Mouse (Mus musculus) megakaryocyte, embryonic 14.5 days (primary cell): ENCODE data around the gene Glis2.

Source experiments
- FLI1 ChIP-seq: IDR thresholded peaks from 2 replicates; pipeline ENCODE4 v1.6.1; 2012; ENCODE audit warnings: low read length, inconsistent platforms, mixed read lengths
- GATA1 ChIP-seq: IDR thresholded peaks from 3 replicates; pipeline ENCODE4 v1.6.1; 2012; ENCODE audit warnings: mixed read lengths, low read length, inconsistent platforms, borderline replicate concordance

DNA sequence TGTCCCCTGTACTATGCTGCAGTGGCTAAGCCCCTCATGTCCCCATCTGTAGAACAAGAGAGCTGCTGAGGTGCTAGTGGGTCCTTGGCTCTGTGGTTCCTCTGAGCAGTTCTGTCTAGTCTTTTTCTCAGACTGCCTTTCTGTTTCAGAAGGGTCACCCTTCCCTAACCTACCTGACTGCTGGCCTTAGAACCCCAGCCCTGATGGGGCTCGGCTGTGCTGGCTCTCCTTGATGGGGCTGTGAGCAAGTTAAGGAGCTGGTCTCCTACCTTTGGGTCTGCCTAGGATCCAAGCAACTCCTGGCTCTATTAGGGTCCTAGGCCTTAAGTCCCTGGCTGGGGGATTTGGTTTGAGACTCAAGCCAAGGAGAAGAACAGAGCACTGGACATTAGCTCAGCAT lies 20.8 kb downstream of the Glis2 start:
- TF ChIP-seq GATA1: no peak
- TF ChIP-seq FLI1: no peak
